Mouse (Mus musculus) c-Kit-positive CD71-positive TER-119-negative erythroid progenitor cells, embryonic 14.5 days (primary cell): ENCODE measurements around the gene Dpp3.
"Not testable (repeated sequence)": the region's sequence is repeated elsewhere in the genome, so short reads cannot be mapped to it uniquely, and the experiment has no call there.

ENCODE experiments used
- DNase-seq: peaks from one replicate; pipeline ENCODE4 v3.0.0-alpha.2; 2013; ENCODE audit warnings: low read depth

Gene Dpp3

DNA sequence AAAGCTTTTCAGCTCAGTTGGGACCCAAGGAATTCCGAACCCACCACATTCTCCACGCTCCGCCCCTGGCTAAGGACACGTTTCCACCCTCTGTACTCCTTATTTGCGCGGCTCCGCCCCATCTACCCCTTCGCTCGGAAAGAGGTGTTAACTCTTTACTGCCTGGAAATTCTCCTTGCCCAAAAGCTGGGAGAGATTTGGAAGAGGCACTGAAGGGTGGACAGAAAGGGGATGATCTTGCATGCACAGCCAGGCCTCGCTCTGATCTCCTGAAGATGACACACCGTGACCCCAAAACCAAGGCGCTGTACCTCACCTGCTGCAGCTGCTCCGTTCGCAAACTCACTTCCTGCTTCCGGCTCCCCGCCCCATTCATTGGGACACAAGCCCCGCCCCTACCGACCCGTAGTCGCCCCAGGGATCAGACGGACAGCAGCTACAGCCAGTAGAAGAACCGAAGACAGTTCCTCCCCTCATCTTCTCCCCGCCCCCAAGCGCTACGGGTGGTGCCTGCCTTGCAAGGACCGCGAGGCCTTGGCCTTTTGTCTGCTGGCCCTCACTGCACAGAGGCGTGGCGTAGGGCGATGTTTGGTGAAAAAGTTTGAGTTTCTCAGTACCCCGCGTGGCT lies at the start of gene Dpp3:
Gene Dpp3, minus strand, starts transcription at position 384 of the 628 bp plus-strand sequence.
- DNase-seq, result peak; percentile 99

DNA sequence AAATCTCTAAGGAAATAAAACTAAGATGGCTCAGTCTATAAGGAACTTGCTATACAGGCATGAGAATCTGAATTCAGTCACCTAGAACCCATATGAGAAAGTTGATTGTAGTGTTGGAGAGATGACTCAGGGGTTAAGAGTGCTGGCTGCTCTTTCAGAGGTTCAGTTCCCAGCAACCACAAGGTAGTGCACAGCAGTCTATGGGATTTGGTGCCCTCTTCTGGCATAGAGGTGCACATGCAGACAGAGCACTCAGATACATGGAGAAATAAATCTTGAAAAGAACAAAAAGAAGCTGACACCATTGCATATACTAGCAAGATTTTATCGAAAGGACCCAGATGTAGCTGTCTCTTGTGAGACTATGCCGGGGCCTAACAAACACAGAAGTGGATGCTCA lies 40.1 kb upstream of the Dpp3 start:
- no peak for DNase-seq

DNA sequence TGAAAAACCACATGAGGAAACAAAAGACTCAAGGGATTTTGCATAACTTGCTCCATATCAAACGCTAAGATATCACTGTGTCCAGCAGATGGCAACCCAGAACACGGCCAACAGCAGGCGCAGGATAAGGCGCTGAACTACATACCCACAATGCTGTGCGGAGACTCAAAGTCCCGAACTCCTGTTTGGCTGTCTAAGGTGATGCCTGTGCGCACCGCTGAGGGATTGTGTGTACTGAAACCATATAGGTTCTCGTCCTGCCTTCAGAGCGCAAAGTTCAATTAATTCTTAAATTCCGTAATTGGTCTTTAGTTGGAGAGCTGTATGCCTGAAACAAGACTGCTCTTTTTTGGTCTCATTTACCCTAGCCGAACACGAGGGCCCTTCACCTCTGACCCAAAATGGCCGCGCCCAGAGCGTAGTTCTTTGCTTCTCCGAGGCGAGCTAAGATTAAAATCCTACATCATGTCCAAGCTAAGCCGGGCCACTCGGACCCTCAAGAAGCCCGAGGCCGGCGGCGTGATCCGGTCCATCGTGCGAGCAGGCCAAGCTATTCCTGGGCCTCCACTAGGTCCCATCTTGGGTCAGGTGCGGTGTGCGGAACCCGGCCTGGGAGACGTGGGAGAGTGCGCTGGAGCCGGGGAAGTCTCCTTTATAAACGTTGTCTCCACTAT lies 34.0 kb upstream of the Dpp3 start, which contains the start of gene Mrpl11:
Gene Mrpl11, plus strand, starts transcription at position 220 of the 674 bp plus-strand sequence.
- peak; percentile 93 for DNase-seq

DNA sequence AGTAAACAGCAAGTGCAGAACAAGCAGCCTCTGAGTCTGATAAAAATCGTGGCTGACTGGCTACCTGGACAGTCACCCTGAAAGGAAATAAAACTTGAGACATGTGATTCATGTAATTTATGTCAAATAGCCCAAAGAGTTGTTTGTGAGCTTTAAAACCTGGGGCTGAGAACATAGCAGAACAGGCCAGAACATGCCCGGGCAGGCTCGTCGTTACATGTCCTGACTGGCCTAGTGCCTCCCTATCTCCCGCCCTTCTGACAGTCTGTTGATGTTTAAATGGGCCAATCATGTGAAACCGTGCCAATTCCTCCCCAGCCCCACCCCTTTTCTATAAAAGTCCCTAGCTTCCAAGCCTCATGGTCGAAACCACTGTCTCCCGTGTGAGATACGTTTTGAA lies 20.6 kb upstream of the Dpp3 start:
- not testable (repeated sequence) for DNase-seq

DNA sequence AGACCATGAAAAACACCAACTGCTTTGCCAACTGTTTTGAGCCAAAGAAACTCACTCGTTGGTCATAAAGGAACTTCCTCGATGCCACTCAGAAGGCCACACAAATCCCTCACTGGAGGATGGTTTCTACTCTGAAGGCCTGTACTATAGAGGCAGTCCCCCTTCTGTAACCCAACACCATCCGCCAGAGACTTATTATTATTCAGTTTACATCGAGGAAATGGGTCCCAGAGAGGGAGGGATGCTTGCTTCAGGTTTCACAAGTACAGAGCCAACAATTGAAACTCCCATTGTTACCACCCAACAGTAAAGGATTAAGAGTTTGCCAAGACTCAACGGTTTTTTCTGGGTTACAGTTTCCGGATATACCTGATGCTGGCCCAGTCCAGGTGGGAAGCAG lies 17.5 kb upstream of the Dpp3 start:
- no peak for DNase-seq

DNA sequence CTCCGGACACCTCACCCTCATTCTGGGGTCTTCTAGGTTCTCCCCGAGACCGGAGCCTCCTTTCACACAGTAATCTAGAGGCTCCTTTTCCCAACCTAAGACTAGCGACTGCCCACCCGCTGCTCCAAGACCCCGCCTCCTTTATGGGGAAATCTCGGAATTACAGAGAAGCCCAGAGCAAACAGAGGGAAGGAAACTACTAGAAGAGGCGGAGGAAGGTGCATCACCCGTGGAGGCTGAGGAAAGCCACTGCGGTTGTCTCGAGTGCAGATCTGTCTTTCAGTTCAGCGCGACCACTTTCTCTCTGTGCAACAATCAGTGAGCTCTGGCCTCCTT lies 15.1 kb upstream of the Dpp3 start:
- DNase-seq, result no peak

DNA sequence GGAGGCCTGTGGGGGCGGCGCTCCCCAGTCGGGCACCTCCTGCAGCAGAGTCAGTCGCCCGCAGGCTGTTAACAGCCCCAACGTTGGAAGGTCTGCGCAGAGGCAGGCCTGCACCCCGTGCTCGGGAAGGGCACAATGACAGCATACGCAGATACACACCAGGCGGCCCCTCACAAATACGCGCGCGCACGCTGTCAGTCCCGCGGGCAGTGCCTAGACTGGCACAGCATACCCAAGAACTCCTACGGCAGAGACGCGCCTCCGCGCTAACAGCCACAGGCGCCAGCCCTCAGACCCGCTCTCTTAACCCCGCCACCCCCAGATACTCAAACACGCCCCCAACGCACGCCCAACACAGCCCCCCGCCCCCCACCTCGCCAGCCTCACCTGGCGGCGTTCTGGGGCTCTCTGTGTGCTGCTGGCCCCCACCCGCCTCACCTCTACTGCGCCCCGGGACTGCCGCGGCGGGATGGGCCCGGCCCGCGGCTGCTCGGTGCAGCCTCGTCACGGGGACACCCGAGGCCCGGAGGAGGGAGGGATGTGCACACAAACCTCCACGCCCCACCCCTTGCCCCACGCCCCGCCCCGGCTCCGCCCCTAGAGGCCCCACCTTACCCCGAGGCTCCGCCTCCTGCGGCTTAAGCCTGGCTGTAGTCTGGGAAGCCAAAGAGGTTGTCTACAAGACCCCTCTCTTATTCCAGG lies 14.6 kb upstream of the Dpp3 start, which contains the start of gene Peli3:
Gene Peli3, minus strand, starts transcription at position 577 of the 702 bp plus-strand sequence.
- DNase-seq, result peak; percentile 53

DNA sequence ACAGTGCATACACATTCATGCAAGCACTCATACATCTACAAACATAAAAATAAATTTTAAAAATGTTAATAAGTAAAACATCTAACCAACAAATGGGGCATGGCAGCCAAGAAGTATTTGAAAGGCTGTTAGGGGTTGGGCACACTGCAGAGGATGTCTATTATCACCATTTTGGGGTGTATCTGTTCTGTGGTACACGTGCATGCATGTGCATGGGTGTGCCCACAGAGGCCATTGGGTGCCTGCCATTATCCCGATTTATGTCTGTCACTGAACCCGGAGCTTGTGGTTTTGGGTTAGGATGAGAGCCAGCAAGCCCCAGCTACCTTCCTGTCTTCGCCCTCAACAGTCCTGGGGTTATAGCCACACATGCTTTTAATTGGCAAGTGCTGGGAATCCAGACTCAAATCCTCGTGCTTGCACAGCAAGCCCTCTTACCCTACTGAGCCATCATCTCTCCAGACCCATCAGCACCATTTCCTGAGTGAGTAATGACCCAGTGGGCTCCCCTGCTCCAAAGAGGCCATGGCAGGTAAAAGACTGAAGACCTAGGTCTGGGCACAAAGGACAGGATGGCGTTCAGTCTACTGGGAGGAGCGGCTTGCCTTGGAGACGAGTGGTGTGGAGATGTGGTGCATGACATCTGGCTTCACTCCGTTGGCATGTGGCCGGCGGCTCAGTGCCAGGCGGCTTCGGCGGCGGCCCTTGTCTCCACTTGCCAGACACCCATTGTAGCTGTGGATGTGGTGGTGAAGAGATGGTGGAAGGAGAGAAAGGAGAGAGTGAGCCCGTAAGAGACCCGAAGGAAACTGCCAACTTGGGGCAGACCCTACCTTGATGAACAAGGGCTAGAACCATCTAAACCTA lies 9.6 kb upstream of the Dpp3 start:
- no peak for DNase-seq

DNA sequence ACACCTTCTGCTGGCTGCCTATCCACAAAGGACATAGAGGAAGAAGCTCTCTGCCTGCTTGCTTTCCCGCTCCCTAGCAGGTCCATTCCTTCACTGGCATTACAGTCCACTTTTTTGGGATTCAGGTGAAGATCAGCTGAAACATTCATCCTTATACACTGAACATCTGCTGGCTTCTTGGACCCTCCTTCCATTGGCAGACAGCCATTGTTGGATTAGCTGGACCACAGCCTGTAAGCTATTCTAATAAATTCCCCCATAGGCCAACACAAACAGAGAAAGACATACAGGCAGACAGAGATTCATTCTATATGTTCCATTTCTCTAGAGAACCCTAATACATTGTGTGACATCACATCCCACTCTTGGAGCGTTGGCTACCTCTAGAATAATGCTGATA lies 8.8 kb upstream of the Dpp3 start:
- DNase-seq, result no peak

DNA sequence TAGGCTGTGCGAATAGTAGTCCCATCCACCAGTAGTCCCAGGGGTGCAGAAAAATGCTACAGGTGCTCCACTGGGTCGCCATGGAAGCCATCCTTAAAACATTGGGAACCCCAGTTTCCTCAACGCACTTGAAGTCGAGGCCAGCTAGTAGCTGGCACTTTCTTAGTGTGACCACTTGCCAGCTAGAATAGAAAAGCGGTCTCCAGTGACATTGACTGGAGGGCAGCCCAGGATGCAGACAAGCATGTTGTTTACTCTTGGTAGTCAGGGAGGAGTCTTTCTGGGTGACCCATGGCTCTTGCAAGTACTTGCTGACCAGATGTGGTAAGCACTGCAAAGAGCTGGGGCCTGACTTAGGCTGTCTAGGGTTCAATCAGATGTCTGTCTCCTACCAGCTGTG lies 694 bp upstream of the Dpp3 start:
- DNase-seq, result no peak

DNA sequence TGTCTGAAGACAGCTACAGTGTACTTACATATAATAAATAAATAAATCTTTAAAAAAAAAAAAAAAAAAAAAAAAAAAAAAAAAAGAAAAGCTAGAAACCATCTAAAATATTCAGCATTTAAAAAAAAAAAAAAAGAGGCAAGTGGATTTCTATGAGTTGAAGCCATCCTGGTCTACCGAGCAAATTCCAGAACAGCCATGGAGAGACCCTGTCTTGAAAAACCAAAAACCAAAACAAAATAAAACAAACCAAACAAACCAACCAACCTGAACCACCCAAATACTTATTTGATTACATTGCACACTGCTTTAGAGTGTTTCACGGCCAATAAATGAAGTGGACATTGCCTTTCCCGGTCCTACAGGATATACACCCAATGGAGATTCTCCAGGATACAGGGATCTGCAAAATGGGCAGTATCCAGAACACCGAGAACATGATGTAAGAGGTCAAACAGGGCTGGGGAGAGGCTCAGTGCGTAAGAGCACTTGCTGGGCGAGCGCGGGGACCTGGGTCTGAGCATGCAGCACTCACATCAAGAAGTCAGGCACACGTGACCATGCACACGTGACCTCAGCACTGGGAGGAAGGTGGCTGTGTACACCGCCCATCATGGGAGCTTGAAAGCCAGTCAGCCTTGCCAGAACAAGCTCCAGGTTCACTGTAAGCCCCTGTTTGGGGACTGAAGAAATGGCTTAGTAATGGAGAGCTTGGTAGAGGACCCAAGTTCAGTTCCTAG lies 2.8 kb downstream of the Dpp3 start:
- DNase-seq, result no peak

DNA sequence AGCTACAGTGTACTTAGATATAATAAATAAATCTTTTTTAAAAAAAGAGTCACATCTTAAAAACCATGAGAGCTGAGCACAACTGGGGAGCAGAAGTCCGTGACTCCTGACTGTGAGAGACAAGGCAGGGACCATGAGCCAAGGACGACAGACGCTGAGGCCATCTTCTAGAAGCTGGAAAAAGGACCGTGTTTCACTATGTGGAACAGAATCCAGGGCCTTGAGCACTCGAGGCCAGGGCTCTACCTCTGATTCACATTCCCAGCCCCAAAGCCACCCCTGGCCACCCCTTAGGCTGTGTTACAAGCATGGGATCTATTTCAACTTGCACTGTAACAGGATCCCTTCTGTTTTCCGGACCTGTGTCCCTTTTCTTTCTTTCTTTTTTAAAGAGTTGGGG lies 8.4 kb downstream of the Dpp3 start:
- DNase-seq, result no peak

DNA sequence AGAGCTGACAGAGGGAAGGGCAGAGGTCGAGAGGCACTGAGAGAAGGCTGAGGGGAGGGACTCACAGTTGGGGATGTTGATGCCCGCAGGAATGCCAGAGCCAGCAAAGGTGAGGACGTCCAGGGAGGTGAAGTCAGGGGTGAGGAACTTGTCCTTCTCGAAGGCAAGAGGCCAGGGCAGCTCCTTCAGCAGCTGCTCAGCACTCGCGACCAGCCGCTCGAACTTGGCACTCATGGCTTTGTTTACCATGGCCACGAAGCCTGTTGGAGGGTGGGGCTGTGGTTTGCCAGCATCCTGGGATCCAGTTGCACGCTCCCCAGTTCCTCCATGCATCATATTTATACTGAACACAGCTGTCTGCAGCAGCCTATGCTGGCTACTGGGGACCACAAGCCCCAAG lies 11.3 kb downstream of the Dpp3 start:
- no peak for DNase-seq

DNA sequence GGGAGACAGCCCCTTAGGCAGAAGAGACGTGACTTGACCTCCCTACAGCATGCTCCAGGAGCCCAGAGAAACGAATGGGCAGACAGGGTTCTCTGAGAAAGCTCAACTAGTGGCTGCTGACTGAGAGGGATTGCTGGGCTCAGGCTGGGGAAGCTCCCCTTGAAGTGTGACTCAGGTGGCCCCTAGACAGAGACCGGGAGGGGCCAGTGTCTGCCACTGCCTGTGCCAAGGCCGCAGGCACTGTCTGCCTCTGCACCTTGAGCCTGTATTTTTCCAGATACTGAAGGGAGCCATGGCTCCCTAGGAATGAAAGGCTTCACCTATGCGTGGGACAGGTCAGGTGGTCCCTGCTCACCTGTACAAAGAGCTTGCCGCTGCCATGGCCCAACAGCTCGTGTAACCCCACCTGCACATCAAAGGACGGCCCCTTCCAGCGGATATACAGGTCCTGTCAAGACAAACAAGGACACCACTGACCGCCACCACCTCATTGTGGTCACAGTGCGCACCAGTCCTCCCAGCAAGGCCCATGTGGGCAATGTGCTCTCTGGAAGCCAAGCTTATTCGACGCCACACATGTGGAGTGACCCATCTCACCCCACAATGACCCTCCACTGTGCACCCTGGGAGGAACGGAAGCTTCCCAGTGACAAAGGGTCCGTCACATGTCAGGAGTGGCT lies 12.0 kb downstream of the Dpp3 start:
- DNase-seq, result no peak

DNA sequence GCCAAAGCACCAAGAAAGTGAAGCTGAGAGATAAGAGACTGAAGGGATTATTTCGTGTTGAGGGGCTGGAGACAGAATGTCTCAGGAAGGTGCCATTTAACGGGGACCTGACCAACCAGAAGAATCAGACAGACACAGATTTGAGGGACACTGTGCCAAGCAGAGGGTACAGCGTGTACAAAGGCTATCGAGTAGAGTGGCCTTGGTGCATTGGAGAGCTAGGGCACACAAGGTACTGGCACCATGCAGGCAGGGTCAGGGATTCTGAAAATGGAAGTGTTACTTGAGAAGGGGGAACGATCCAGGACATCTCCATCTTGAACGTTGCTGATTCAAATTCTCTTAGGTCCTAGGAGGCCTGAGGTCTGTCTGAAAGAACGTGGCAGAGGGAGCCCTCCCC lies 18.7 kb downstream of the Dpp3 start:
- DNase-seq, result no peak

DNA sequence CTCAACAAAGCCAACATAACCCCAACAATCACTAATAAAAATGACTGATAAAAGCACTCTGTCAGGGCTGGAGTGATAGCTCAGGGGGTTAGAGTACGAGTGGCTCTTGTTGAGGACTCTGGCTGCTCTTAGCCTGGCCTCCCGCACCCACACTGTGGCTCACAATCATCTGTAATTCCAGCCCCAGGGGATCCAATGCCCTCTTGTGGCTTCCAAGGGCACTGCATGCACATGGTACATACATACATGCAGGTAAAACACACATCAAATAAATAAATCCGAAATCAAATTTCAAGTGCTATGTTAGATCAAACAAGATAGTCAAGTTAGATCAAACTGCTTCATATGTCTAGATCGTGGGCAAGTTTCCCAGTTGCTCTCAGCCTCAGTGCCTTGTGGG lies 20.0 kb downstream of the Dpp3 start:
- no peak for DNase-seq

DNA sequence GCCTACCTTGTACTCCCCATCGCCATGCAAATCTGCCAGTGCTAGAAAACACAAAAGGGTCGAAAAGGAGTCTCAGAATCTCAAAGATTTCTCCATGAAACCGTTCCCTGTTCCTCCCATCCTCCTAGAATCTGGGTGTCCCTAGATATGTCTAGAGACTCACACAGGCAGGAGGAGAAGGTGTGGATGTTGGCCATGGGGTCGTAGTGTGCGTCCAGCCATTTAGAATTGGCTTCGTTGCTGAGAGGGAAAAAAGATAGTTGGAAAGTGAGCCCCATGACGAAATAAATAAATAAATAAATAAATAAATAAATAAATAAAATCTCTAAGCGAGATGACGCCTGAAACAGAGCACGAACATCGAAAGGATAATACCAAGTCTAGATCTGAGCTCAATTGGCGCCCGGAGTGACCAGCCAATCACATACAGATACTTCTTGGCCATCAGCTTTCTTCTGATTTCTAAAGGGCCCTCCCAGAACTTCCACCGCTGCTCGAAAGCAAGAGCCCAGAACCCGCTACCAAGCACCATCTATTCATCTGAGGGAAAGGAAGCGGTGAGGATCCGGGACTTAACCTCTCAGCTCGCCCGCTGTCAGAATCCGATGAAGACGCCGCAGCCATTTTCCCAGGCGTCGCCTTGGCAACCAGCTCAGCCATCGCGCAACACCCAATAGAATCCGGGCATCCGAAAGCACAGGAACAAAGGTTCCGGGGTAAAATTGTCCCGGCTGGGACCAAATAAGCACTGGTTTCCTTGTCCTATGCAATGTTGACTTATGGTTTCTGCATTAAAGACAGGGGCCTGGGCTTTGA lies 21.9 kb downstream of the Dpp3 start, which contains the start of gene Bbs1:
Gene Bbs1, minus strand, starts transcription at position 650 of the 816 bp plus-strand sequence.
- DNase-seq, result peak; percentile 72

DNA sequence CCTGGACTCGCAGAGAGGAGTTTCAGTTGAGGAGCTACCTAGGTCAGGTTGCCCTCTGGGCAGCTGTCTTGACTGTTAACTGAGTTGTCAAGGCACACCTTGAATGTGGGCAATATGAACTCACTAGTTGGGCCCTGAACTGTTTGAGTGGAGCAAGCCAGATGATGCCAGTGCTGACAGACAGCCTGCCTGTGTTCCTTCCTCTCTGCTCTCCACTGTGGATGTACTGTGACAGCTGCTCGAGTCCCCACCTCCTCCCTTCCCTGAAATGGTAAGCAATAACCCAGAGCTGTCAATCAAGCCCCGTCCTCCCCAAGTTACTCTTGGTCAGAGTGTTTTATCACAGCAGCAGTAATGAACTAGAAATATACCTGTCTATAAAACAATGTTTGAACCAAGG lies 28.2 kb downstream of the Dpp3 start:
- no peak for DNase-seq

DNA sequence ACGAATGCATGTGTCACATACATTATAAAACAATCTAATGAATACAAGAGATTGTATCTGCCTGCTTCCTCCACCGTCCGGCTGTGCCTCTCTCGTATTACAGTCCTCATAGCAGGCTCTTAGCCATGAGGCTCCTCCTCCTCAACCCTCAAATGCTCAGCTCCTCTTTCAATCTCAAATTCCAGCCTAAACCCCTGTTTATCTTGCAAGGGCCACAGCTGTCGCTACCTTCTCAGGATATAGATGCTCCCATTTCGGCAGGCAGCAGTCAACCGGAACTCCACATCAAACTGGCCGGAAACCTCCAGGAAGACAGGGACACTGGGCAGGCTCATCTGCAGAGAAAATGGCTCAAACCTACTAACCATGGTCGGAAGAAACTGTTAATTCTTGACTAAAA lies 29.1 kb downstream of the Dpp3 start:
- DNase-seq, result no peak
